Mouse (Mus musculus): ENCODE data around the gene Teddm1a. TPM values are rescaled to one million over a fixed set of nuclear protein-coding genes. Genes with fewer than 3 reads are reported as not detected.
"Not testable (repeated sequence)": the region's sequence is repeated elsewhere in the genome, so short reads cannot be mapped to it uniquely, and the experiment has no call there.

Teddm1a gene
- polyA plus RNA-seq (2014; fragmentation: Nextera tagmentation; extraction: Ambion mirVana) = 0.15 TPM in 1 of 2 replicates, not detected in the other

GRCm38 (mm10) chr1:153891442-153891841 lies at the start of gene Teddm1a:
Gene Teddm1a (plus strand): TSS chr1:153891742.
- 73% methylated on average over 4 of the region's 4 CpGs for WGBS
- Histone ChIP-seq H3K36me3 (ENCODE audit: control insufficient read depth, insufficient read depth, low read length) (no peaks in the 10 kb centered on the region), H3K4me1 (replicated peaks; ENCODE audit: control insufficient read depth, insufficient read depth, low read length) (no peaks in the 10 kb centered on the region), H3K4me3 (ENCODE audit: low read depth, low read length) (no peak within 1 kb of the TSS), H3K27me3 (ENCODE audit: control insufficient read depth, insufficient read depth, low read length) (no peaks in the 10 kb centered on the region), H3K27ac (ENCODE audit: low read depth, low read length) (no peak within 1 kb of the TSS), H3K9me3 (ENCODE audit: control insufficient read depth, low read length) (no peaks in the 10 kb centered on the region), H3K4me2 (replicated peaks; ENCODE audit: low read depth, low read length) (no peak within 1 kb of the TSS), H3K9ac (ENCODE audit: low read depth, low read length) (no peak within 1 kb of the TSS)
- DNase-seq (ENCODE audit: low spot score) = no peak
- no peak for ATAC-seq (ENCODE audit: low FRiP score)

GRCm38 (mm10) chr1:153842121-153842740 lies 49.3 kb upstream of the Teddm1a start:
- Histone ChIP-seq H3K4me3 (ENCODE audit: low read depth, low read length) (no peak overlapping the region), H3K9me3 (ENCODE audit: control insufficient read depth, low read length) (no peaks in the 10 kb centered on the region), H3K27ac (ENCODE audit: low read depth, low read length) (no peak overlapping the region), H3K4me1 (replicated peaks; ENCODE audit: control insufficient read depth, insufficient read depth, low read length) (no peaks in the 10 kb centered on the region), H3K9ac (ENCODE audit: low read depth, low read length) (no peak overlapping the region), H3K4me2 (replicated peaks; ENCODE audit: low read depth, low read length) (no peak overlapping the region), H3K36me3 (ENCODE audit: control insufficient read depth, insufficient read depth, low read length) (no peaks in the 10 kb centered on the region), H3K27me3 (ENCODE audit: control insufficient read depth, insufficient read depth, low read length) (no peaks in the 10 kb centered on the region)
- DNase-seq (ENCODE audit: low spot score) (no peak), ATAC-seq (ENCODE audit: low FRiP score) (no peak)
- WGBS = 91% methylated on average over 11 of the region's 11 CpGs

GRCm38 (mm10) chr1:153844042-153844441 lies 47.5 kb upstream of the Teddm1a start, which contains the start of gene Rgsl1:
Gene Rgsl1 (minus strand): TSS chr1:153844142.
- Histone ChIP-seq H3K27ac (ENCODE audit: low read depth, low read length) (no peak within 1 kb of the TSS), H3K27me3 (ENCODE audit: control insufficient read depth, insufficient read depth, low read length) (no peaks in the 10 kb centered on the region), H3K4me2 (replicated peaks; ENCODE audit: low read depth, low read length) (no peak within 1 kb of the TSS), H3K4me1 (replicated peaks; ENCODE audit: control insufficient read depth, insufficient read depth, low read length) (no peaks in the 10 kb centered on the region), H3K36me3 (ENCODE audit: control insufficient read depth, insufficient read depth, low read length) (no peaks in the 10 kb centered on the region), H3K4me3 (ENCODE audit: low read depth, low read length) (no peak within 1 kb of the TSS), H3K9me3 (ENCODE audit: control insufficient read depth, low read length) (no peaks in the 10 kb centered on the region), H3K9ac (ENCODE audit: low read depth, low read length) (no peak within 1 kb of the TSS)
- no peak for ATAC-seq (ENCODE audit: low FRiP score)
- DNase-seq (ENCODE audit: low spot score) = no peak
- 91% methylated on average over 8 of the region's 8 CpGs for WGBS

GRCm38 (mm10) chr1:153846420-153846819 lies 45.1 kb upstream of the Teddm1a start:
- H3K4me2 ChIP-seq (replicated peaks; ENCODE audit: low read depth, low read length) = no peak overlapping the region
- no peaks in the 10 kb centered on the region for H3K27me3 ChIP-seq (ENCODE audit: control insufficient read depth, insufficient read depth, low read length)
- no peak overlapping the region for H3K4me3 ChIP-seq (ENCODE audit: low read depth, low read length)
- no peak overlapping the region for H3K27ac ChIP-seq (ENCODE audit: low read depth, low read length)
- DNase-seq (ENCODE audit: low spot score) (no peak), ATAC-seq (ENCODE audit: low FRiP score) (no peak)
- H3K36me3 ChIP-seq (ENCODE audit: control insufficient read depth, insufficient read depth, low read length) = no peaks in the 10 kb centered on the region
- no peaks in the 10 kb centered on the region for H3K4me1 ChIP-seq (replicated peaks; ENCODE audit: control insufficient read depth, insufficient read depth, low read length)
- H3K9me3 ChIP-seq (ENCODE audit: control insufficient read depth, low read length) = no peaks in the 10 kb centered on the region
- H3K9ac ChIP-seq (ENCODE audit: low read depth, low read length) = no peak overlapping the region
- WGBS = 92% methylated on average over 7 of the region's 7 CpGs

- DNase-seq (ENCODE audit: low spot score) (peak; percentile 43), ATAC-seq (ENCODE audit: low FRiP score) (no peak; the same call in 1 of the 2 replicates)
- H3K27ac ChIP-seq (ENCODE audit: low read depth, low read length) = no peak overlapping the region
- no peak overlapping the region for H3K4me3 ChIP-seq (ENCODE audit: low read depth, low read length)
- H3K36me3 ChIP-seq (ENCODE audit: control insufficient read depth, insufficient read depth, low read length) = no peaks in the 10 kb centered on the region
- no peaks in the 10 kb centered on the region for H3K4me1 ChIP-seq (replicated peaks; ENCODE audit: control insufficient read depth, insufficient read depth, low read length)
- WGBS = 29% methylated on average over 6 of the region's 6 CpGs
- H3K9ac ChIP-seq (ENCODE audit: low read depth, low read length) = no peak overlapping the region
- H3K27me3 ChIP-seq (ENCODE audit: control insufficient read depth, insufficient read depth, low read length) = no peaks in the 10 kb centered on the region
- no peaks in the 10 kb centered on the region for H3K9me3 ChIP-seq (ENCODE audit: control insufficient read depth, low read length)
- H3K4me2 ChIP-seq (replicated peaks; ENCODE audit: low read depth, low read length) = no peak overlapping the region
These were observed 44.7 kb upstream of the Teddm1a start for GRCm38 (mm10) chr1:153846867-153847266.

- WGBS = 87% methylated on average over 7 of the region's 7 CpGs
- H3K4me3 ChIP-seq (ENCODE audit: low read depth, low read length); H3K9me3 ChIP-seq (ENCODE audit: control insufficient read depth, low read length); DNase-seq (ENCODE audit: low spot score); ATAC-seq (ENCODE audit: low FRiP score); H3K36me3 ChIP-seq (ENCODE audit: control insufficient read depth, insufficient read depth, low read length); H3K27me3 ChIP-seq (ENCODE audit: control insufficient read depth, insufficient read depth, low read length); H3K4me2 ChIP-seq (replicated peaks; ENCODE audit: low read depth, low read length); H3K4me1 ChIP-seq (replicated peaks; ENCODE audit: control insufficient read depth, insufficient read depth, low read length); H3K9ac ChIP-seq (ENCODE audit: low read depth, low read length); H3K27ac ChIP-seq (ENCODE audit: low read depth, low read length): not testable (repeated sequence)
These were observed 38.8 kb upstream of the Teddm1a start for GRCm38 (mm10) chr1:153852696-153853095.

GRCm38 (mm10) chr1:153855946-153856345 lies 35.6 kb upstream of the Teddm1a start:
- H3K4me2 ChIP-seq (replicated peaks; ENCODE audit: low read depth, low read length) = no peak overlapping the region
- no peaks in the 10 kb centered on the region for H3K4me1 ChIP-seq (replicated peaks; ENCODE audit: control insufficient read depth, insufficient read depth, low read length)
- no peak overlapping the region for H3K27ac ChIP-seq (ENCODE audit: low read depth, low read length)
- no peak overlapping the region for H3K9ac ChIP-seq (ENCODE audit: low read depth, low read length)
- no peak overlapping the region for H3K4me3 ChIP-seq (ENCODE audit: low read depth, low read length)
- no peaks in the 10 kb centered on the region for H3K27me3 ChIP-seq (ENCODE audit: control insufficient read depth, insufficient read depth, low read length)
- H3K36me3 ChIP-seq (ENCODE audit: control insufficient read depth, insufficient read depth, low read length) = no peaks in the 10 kb centered on the region
- no peak for ATAC-seq (ENCODE audit: low FRiP score)
- H3K9me3 ChIP-seq (ENCODE audit: control insufficient read depth, low read length) = no peaks in the 10 kb centered on the region
- WGBS = 81% methylated on average over 8 of the region's 8 CpGs
- DNase-seq (ENCODE audit: low spot score) = no peak

GRCm38 (mm10) chr1:153874045-153874444 lies 17.5 kb upstream of the Teddm1a start, which contains the start of gene Teddm1b:
Gene Teddm1b (plus strand): TSS chr1:153874345.
- 84% methylated on average over 6 of the region's 6 CpGs for WGBS
- Histone ChIP-seq H3K27ac (ENCODE audit: low read depth, low read length) (no peak within 1 kb of the TSS), H3K9ac (ENCODE audit: low read depth, low read length) (no peak within 1 kb of the TSS), H3K36me3 (ENCODE audit: control insufficient read depth, insufficient read depth, low read length) (no peaks in the 10 kb centered on the region), H3K4me2 (replicated peaks; ENCODE audit: low read depth, low read length) (no peak within 1 kb of the TSS), H3K4me1 (replicated peaks; ENCODE audit: control insufficient read depth, insufficient read depth, low read length) (no peaks in the 10 kb centered on the region), H3K27me3 (ENCODE audit: control insufficient read depth, insufficient read depth, low read length) (no peaks in the 10 kb centered on the region), H3K9me3 (ENCODE audit: control insufficient read depth, low read length) (no peaks in the 10 kb centered on the region), H3K4me3 (ENCODE audit: low read depth, low read length) (no peak within 1 kb of the TSS)
- DNase-seq (ENCODE audit: low spot score) (no peak), ATAC-seq (ENCODE audit: low FRiP score) (no peak)

- not testable (repeated sequence) for DNase-seq (ENCODE audit: low spot score); H3K9ac ChIP-seq (ENCODE audit: low read depth, low read length); ATAC-seq (ENCODE audit: low FRiP score); H3K27me3 ChIP-seq (ENCODE audit: control insufficient read depth, insufficient read depth, low read length); H3K4me3 ChIP-seq (ENCODE audit: low read depth, low read length); H3K36me3 ChIP-seq (ENCODE audit: control insufficient read depth, insufficient read depth, low read length); H3K4me1 ChIP-seq (replicated peaks; ENCODE audit: control insufficient read depth, insufficient read depth, low read length); H3K4me2 ChIP-seq (replicated peaks; ENCODE audit: low read depth, low read length); H3K27ac ChIP-seq (ENCODE audit: low read depth, low read length); H3K9me3 ChIP-seq (ENCODE audit: control insufficient read depth, low read length)
- WGBS = 98% methylated on average over 17 of the region's 17 CpGs
These were observed 11.2 kb upstream of the Teddm1a start for GRCm38 (mm10) chr1:153880391-153880790.

All from hindbrain, embryonic 11.5 days (tissue).